Mouse (Mus musculus) neural tube, embryonic 13.5 days (tissue): Measurements from ENCODE around the gene E2f4. TPM values are rescaled to one million over a fixed set of nuclear protein-coding genes. Genes with fewer than 3 reads are reported as not detected.

Source experiments
- ATAC-seq: fragments of 200-750 bp; cut with Nextera tagmentation; 2 replicates; pipeline ENCODE4 v1.8.0; 2017; ENCODE audit warnings: low read depth, mild to moderate bottlenecking, moderate TSS enrichment, moderate library complexity
- H3K27ac ChIP-seq: fragments of 300-500 bp; sonication (generic); replicated peaks from 2 replicates; pipeline ENCODE4 v1.5.1; 2015; ENCODE audit warnings: moderate library complexity, mild to moderate bottlenecking, inconsistent platforms
- H3K27me3 ChIP-seq: fragments of 300-500 bp; sonication (generic); 2 replicates; pipeline ENCODE4 v1.6.1; 2015; ENCODE audit warnings: mild to moderate bottlenecking, inconsistent platforms
- H3K36me3 ChIP-seq: fragments of 300-500 bp; sonication (generic); 2 replicates; pipeline ENCODE4 v1.6.1; 2015; ENCODE audit warnings: mild to moderate bottlenecking, inconsistent platforms
- H3K4me1 ChIP-seq: fragments of 300-500 bp; sonication (generic); replicated peaks from 2 replicates; pipeline ENCODE4 v1.6.1; 2015; ENCODE audit warnings: inconsistent platforms
- H3K4me2 ChIP-seq: fragments of 300-500 bp; sonication (generic); 2 replicates; pipeline ENCODE4 v1.6.1; 2015; ENCODE audit warnings: inconsistent platforms, mild to moderate bottlenecking, moderate library complexity
- H3K4me3 ChIP-seq: fragments of 300-500 bp; sonication (generic); 2 replicates; pipeline ENCODE4 v1.5.1; 2015; ENCODE audit warnings: mild to moderate bottlenecking, inconsistent platforms
- H3K9ac ChIP-seq: fragments of 300-500 bp; sonication (generic); 2 replicates; pipeline ENCODE4 v1.6.1; 2015; ENCODE audit warnings: moderate library complexity, mild to moderate bottlenecking, inconsistent platforms
- H3K9me3 ChIP-seq: fragments of 300-500 bp; sonication (generic); 2 replicates; pipeline ENCODE4 v1.6.1; 2016; ENCODE audit warnings: inconsistent platforms
- WGBS: fragments of 180-500 bp; shearing (Covaris S2); methylation state at CpG from one replicate; pipeline ENCODE4 v1.1.7; 2015; 5-methylcytosine and 5-hydroxymethylcytosine counted together
- polyA plus RNA-seq: library from polyadenylated mRNA; unstranded; fragments of >200 nt; fragmentation: Nextera tagmentation; extraction: Ambion mirVana; gene quantifications from 2 replicates; pipeline ENCODE4 v1.2.1, GENCODE M21; 2015

Gene E2f4
- polyA plus RNA-seq, 1 experiment from 2014 or later: 49.3 TPM

DNA sequence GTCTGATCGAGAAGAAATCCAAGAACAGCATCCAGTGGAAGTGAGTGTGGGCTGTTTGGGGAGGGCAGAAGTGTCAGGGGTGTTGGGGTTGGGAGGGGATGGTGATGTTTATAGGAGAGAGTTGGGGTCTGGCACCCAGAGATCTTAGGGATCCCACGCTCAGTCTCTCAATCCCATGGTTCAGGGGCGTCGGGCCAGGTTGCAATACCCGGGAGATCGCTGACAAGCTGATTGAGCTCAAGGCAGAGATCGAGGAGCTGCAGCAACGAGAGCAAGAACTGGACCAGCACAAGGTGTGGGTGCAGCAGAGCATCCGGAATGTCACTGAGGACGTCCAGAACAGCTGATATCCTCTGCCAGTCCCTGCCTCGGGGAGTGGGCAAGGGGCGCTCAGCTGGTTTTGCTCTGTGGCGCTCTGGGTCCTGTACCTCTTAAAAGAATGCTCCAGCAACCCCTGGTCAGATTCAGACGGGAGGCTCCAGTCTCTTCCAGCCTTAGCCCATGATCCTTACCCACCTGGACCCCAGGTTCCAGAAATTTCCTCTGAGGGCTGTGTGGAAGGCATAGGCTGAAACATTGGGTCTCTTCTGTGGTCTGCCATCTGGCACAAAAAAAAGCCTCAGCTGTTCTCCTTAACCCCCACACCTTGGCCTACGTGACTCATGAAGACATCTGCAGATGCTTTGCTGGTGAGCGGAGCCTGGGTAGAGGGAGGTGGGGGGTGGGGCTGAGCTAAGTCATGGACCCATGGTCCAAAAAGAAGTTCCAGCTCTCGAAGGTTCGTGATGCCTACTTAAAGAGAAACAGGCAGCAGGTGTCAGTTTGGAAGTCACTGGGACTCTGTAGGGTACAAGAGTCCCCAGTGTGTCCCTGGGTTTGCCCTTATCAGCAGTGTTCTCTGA lies 1.1 kb downstream of the E2f4 start:
- Histone ChIP-seq H3K9ac (peak overlapping the region; percentile 96), H3K27me3 (peaks cover 4% of the 10 kb centered on the region), H3K27ac (0 out of 2 replicates have a peak overlapping the region, but pooled peaks have one; percentile 67), H3K4me3 (peak overlapping the region; percentile 98), H3K4me1 (peaks cover 21% of the 10 kb centered on the region), H3K36me3 (peaks cover 41% of the 10 kb centered on the region), H3K9me3 (no peaks in the 10 kb centered on the region), H3K4me2 (peak overlapping the region; percentile 99)
- ATAC-seq: no peak
- 62% methylated on average over 18 of the region's 18 CpGs for WGBS

DNA sequence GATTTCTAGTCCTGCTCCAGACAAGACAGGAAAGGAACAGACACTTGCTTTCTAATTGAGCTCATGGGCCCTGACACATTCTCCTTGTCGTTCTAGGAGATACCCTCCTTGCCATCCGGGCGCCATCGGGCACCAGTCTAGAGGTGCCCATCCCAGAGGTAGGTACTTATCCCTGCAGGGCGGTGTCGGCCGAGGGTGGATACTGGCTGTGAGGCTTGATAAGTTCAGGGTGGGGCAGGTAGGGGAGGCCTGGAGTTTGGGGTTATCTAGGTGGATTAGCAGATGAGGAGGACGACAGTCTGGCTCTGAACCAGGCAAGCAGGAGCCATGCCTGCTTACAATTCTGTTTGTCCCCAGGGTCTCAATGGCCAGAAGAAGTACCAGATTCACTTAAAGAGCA lies 2.5 kb downstream of the E2f4 start:
- H3K27me3 ChIP-seq: no peaks in the 10 kb centered on the region; the same call in 1 of the 2 replicates
- WGBS: 93% methylated on average over 8 of the region's 8 CpGs
- peaks cover 55% of the 10 kb centered on the region for H3K36me3 ChIP-seq
- no peak for ATAC-seq
- no peak overlapping the region for H3K4me3 ChIP-seq
- no peak overlapping the region for H3K9ac ChIP-seq
- H3K27ac ChIP-seq: no peak overlapping the region
- H3K9me3 ChIP-seq: no peaks in the 10 kb centered on the region
- H3K4me2 ChIP-seq: no peak overlapping the region
- peaks cover 29% of the 10 kb centered on the region for H3K4me1 ChIP-seq

DNA sequence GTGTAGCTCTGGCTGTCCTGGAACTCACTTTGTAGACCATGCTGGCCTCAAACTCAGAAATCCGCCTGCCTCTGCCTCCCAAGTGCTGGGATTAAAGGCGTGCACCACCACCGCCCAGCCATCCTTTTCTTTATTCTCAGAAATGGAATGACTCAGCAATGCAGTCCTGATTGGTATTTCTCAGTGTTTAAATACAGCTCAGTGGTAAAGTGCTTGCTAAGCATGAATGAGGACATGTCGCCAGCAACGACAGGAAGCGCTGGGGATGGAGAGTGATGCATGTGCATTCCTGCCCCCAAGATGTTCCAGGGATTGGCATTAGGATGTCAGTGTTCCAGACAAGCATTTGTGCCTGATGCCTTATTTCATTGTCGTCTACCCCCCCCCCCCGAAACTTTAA lies 5.9 kb downstream of the E2f4 start:
- H3K9me3 ChIP-seq: no peaks in the 10 kb centered on the region
- no peak overlapping the region for H3K4me3 ChIP-seq
- no peak overlapping the region for H3K4me2 ChIP-seq
- WGBS: 84% methylated on average over 8 of the region's 8 CpGs
- peaks cover 31% of the 10 kb centered on the region for H3K4me1 ChIP-seq
- H3K9ac ChIP-seq: no peak overlapping the region
- ATAC-seq: no peak
- H3K36me3 ChIP-seq: peaks cover 77% of the 10 kb centered on the region
- H3K27ac ChIP-seq: no peak overlapping the region
- H3K27me3 ChIP-seq: no peaks in the 10 kb centered on the region

DNA sequence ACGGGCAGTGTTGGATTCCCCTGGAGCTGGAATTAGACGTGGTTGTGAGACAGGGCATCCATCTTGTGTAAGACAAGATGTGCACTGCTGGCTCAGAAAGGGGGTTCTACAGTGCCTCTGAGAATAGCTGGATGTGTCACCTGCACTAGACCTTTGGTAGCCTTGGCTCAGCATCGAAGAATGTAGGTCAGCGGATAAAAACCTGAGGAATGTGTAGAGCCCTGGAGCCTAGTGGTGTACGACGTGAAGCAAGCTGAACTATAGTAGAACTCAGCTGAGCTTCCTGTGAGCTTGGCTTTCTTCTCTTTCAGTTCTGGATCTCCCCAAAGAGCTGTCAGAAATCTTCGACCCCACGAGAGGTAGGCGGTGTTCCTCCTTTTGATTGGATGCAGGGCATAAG lies 6.4 kb downstream of the E2f4 start:
- Histone ChIP-seq H3K36me3 (peaks cover 82% of the 10 kb centered on the region), H3K9me3 (no peaks in the 10 kb centered on the region), H3K27me3 (no peaks in the 10 kb centered on the region), H3K4me2 (no peak overlapping the region), H3K27ac (0 out of 2 replicates have a peak overlapping the region, but pooled peaks have one; percentile 34), H3K4me1 (peaks cover 26% of the 10 kb centered on the region), H3K4me3 (no peak overlapping the region), H3K9ac (no peak overlapping the region)
- WGBS: 83% methylated on average over 9 of the region's 9 CpGs
- ATAC-seq: no peak

DNA sequence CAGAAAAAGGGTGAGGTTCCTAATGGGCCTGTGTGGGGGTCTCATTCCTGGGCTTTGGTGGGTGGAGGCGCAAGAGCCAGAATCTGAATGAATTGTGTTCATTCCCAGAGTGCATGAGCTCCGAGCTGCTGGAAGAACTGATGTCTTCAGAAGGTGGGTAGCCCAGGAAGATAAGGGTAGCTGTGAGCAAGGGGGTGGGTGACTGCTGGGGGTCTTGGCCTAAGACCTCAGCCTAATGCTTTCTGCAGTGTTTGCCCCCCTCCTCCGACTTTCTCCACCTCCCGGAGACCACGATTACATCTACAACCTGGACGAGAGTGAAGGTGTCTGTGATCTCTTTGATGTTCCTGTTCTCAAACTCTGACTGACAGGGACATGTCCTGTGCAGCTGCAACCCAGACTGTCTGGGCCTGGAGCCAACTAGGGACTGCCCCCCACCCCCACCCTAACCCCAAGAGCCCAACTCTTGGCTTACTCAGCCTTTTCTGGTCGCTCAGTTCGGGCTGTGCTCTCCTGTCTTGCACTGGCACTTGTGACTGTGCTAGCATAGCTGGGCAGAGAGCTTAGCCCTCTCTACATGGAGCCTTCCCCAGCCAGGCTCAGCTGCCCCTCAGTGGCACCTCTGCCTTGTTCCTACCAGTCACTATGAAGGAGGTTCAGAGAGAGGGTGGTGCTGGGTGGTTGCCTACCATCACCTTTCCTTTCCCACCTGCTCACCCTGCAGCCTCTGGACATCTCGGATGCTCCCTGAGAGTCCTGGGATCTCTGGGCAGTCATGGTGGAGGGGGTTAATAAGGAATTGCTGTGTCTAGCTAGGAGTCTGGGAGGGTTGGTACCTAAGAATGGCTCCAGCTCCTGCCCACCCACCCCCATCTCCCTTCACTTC lies 7.1 kb downstream of the E2f4 start:
- peak; percentile 24; the same call in 1 of the 2 replicates for ATAC-seq
- Histone ChIP-seq H3K9ac (no peak overlapping the region), H3K4me3 (no peak overlapping the region), H3K4me2 (no peak overlapping the region), H3K9me3 (no peaks in the 10 kb centered on the region), H3K27ac (peak overlapping the region; percentile 34), H3K36me3 (peaks cover 87% of the 10 kb centered on the region), H3K4me1 (peaks cover 22% of the 10 kb centered on the region), H3K27me3 (no peaks in the 10 kb centered on the region)
- WGBS: 66% methylated on average over 9 of the region's 9 CpGs

DNA sequence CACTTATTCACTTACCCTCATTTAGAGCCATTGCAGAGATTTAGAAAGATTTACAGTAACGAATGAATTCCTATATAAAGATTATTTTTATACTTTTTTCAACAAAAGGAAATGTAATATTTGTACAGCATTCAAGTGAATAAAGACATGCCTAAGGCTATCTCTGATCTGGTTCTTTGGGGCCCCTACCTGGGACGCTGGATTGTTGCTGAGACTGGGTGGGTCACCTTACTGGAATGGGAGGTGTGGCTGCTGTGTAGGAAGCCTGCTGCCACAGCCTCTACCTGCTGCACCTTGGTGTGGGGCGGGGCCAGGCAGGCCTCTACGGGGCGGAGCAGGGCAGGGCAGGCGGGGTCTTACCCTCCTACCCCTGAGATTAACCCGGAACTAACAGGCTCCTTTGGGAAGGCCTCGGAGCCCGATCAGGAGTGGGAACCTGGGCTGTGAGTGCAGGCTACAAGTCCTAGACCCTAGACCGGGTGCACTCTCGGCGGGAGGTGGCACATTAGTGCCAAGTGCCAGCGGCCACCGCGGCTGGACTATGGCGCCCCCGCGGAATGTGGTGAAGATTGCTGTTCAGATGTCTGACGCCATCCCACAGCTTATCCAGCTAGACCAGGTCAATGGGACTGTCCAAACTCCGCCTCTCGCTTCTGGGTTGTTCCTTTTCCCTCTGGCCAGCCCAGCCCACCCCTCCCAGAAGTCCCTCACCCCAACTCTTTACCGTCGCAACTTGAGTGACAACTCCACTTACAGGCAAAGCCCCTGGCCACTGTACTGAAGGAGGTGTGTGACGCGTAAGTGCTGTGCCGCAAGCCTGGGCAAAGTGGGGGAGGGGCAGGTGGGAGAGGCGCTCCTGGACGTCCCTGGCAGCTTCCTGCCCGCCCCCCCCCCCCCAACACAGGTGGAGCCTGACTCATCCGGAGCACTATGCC lies 8.0 kb downstream of the E2f4 start, which contains the start of gene Elmo3:
Elmo3 (plus strand) TSS at position 391 of the 935 bp plus-strand sequence.
- Histone ChIP-seq H3K4me3 (peak within 1 kb of the TSS; percentile 17; the same call in 1 of the 2 replicates), H3K36me3 (peaks cover 85% of the 10 kb centered on the region), H3K27me3 (no peaks in the 10 kb centered on the region), H3K4me1 (peaks cover 22% of the 10 kb centered on the region), H3K9ac (peak within 1 kb of the TSS; percentile 54), H3K27ac (peak within 1 kb of the TSS; percentile 61), H3K9me3 (no peaks in the 10 kb centered on the region), H3K4me2 (peak within 1 kb of the TSS; percentile 47)
- WGBS: 11% methylated on average over 30 of the region's 30 CpGs
- ATAC-seq: peak; percentile 37

DNA sequence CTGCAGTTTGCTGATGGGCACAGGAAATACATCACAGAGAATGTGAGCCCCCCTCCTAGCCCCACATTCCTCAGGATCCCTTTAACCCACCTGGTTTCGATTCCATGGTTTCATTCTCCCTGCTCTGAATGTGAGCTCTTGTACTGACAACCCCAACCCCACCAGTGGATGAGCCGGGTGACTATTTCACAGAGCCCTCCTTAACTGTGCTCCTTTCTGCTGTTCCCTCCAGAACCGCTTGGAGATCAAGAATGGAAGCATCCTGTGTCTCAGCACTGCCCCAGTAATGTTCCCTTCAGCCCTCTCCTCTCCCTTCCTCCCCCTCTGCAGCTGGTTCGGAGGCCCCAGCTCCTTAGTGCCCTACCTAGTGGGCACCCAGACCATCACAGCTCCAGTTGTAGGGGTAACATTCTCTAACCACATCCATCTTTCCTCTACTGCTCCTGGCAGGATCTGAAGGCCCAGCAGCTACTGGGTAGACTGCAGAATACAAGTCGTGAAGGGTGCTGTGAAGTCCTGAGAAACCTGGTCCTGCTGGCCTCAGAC lies 8.8 kb downstream of the E2f4 start:
- H3K9me3 ChIP-seq: no peaks in the 10 kb centered on the region

DNA sequence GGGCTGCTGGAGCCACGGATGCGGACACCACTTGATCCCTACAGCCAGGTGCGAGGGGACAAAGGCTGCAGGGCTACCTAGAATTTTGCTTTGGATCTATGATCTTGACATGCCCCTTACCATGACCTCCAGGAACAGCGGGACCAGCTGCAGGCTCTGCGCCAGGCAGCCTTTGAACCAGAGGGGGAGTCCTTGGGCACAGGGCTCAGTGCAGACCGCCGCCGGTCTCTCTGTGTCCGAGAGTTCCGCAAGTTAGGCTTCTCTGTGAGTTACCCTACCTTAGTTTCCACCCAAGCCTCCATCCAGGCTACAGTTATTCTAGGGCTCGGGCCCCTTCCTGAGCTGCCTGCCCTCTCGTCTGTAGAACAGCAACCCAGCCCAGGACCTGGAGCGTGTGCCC lies 10.2 kb downstream of the E2f4 start:
- Histone ChIP-seq H3K9me3 (no peaks in the 10 kb centered on the region), H3K27me3 (no peaks in the 10 kb centered on the region), H3K27ac (no peak overlapping the region), H3K4me3 (no peak overlapping the region), H3K4me2 (no peak overlapping the region), H3K9ac (no peak overlapping the region), H3K4me1 (peaks cover 22% of the 10 kb centered on the region), H3K36me3 (peaks cover 84% of the 10 kb centered on the region)
- ATAC-seq: no peak
- 93% methylated on average over 13 of the region's 13 CpGs for WGBS

More for the DNA sequence above, 8.8 kb downstream of the E2f4 start:
- peak overlapping the region; percentile 54 for H3K9ac ChIP-seq
- H3K4me2 ChIP-seq: peak overlapping the region; percentile 47
- ATAC-seq: peak; percentile 2; the same call in 1 of the 2 replicates
- WGBS: 52% methylated on average over 5 of the region's 5 CpGs
- H3K36me3 ChIP-seq: peaks cover 83% of the 10 kb centered on the region
- peak overlapping the region; percentile 17; the same call in 1 of the 2 replicates for H3K4me3 ChIP-seq
- H3K4me1 ChIP-seq: peaks cover 22% of the 10 kb centered on the region
- peak overlapping the region; percentile 61; the same call in 1 of the 2 replicates for H3K27ac ChIP-seq
- H3K27me3 ChIP-seq: no peaks in the 10 kb centered on the region

DNA sequence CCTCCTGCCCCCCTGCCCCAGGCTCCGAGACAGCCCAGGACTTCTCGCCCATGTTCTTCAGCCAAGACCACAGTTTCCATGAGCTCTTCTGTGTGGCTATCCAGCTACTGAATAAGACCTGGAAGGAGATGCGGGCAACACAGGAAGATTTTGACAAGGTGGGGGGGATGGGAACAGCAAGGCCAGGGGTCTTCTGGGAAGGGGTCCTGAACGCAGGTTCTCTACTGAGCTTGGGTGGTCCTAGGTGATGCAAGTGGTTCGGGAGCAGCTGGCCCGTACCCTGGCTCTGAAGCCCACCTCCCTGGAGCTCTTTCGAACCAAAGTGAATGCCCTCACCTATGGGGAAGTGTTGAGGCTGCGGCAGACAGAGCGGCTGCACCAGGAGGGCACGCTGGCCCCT lies 11.0 kb downstream of the E2f4 start:
- Histone ChIP-seq H3K4me2 (no peak overlapping the region), H3K4me3 (no peak overlapping the region), H3K27ac (no peak overlapping the region), H3K4me1 (peaks cover 22% of the 10 kb centered on the region), H3K9me3 (no peaks in the 10 kb centered on the region), H3K9ac (no peak overlapping the region), H3K36me3 (peaks cover 84% of the 10 kb centered on the region), H3K27me3 (no peaks in the 10 kb centered on the region)
- WGBS: 97% methylated on average over 10 of the region's 10 CpGs
- no peak for ATAC-seq

DNA sequence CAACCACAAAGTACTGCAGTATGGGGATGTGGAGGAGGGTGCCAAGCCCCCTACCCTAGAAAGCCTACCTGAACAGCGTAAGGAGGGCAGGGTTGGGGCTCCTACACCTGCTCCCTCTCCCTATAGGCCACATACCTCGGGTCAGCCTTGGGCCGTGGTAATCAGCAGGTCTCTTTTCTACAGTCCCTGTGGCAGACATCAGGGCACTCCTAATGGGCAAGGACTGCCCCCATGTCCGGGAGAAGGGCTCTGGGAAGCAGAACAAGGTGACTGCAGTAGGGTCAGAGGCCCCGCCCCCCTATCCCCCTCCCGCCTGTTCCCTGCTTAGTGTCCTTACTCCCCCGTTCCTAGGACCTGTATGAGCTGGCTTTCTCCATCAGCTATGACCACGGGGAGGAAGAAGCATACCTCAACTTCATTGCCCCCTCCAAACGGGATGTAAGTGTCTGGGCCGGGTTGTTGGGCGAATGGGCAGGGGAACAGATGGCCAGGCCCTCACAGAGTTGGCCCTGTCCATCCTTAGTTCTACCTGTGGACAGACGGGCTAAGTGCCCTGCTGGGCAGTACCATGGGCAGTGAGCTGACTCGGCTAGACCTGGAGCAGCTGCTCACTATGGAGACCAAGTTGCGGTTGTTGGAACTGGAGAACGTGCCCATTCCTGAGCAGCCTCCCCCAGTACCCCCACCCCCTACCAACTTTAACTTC lies 11.8 kb downstream of the E2f4 start:
- Histone ChIP-seq H3K9ac (no peak overlapping the region), H3K36me3 (peaks cover 84% of the 10 kb centered on the region), H3K4me3 (no peak overlapping the region), H3K4me1 (peaks cover 21% of the 10 kb centered on the region), H3K4me2 (no peak overlapping the region), H3K27me3 (no peaks in the 10 kb centered on the region), H3K27ac (no peak overlapping the region), H3K9me3 (no peaks in the 10 kb centered on the region)
- ATAC-seq: no peak
- 82% methylated on average over 15 of the region's 15 CpGs for WGBS
